Mouse (Mus musculus): Measurements from ENCODE around the gene Stfa3. TPM values are rescaled to one million over a fixed set of nuclear protein-coding genes. Genes with fewer than 3 reads are reported as not detected.
A peak's percentile ranks its signal among the peaks of the same experiment; 100 is the strongest.

Gene Stfa3
- polyA plus RNA-seq (2012; rRNA removed) (29.5 and 36.7 TPM in 2 replicates), polyA plus RNA-seq (2014; fragmentation: Nextera tagmentation; extraction: Ambion mirVana) (27.1 and 37.9 TPM in 2 replicates)

- 46% methylated on average over 4 of the region's 4 CpGs for WGBS (ENCODE audit: insufficient replicate concordance)
- H3K27ac ChIP-seq = no peak within 1 kb of the TSS
- no peak within 1 kb of the TSS for H3K9ac ChIP-seq (replicated peaks)
- DNase-seq (ENCODE audit: low read depth in 3 of 3, low spot score in 3 of 3) = no peak
- no peak for TF ChIP-seq EP300 (IDR thresholded peaks at IDR 0.05; ENCODE audit: low read depth)
- TF ChIP-seq CTCF (IDR thresholded peaks at IDR 0.05; ENCODE audit: low read depth) = no peak
- ATAC-seq (ENCODE audit: insufficient read depth) = no peak
- no peak within 1 kb of the TSS for H3K4me3 ChIP-seq (ENCODE audit: insufficient read depth in 1 of 2, low read depth in 2 of 2, low read length in 2 of 2)
- no peaks in the 10 kb centered on the region for H3K27me3 ChIP-seq (ENCODE audit: control insufficient read depth, insufficient read depth, low read length)
- no peaks in the 10 kb centered on the region for H3K9me3 ChIP-seq (ENCODE audit: control insufficient read depth, low read length)
- no peak within 1 kb of the TSS for H3K4me2 ChIP-seq (ENCODE audit: low read depth)
- H3K4me1 ChIP-seq (replicated peaks; ENCODE audit: control insufficient read depth in 2 of 2, insufficient read depth in 2 of 2, low read length in 1 of 2) = no peaks in the 10 kb centered on the region
- no peaks in the 10 kb centered on the region for H3K36me3 ChIP-seq (replicated peaks; ENCODE audit: control insufficient read depth, insufficient read depth, low read depth)
Measured at GRCm38 (mm10) chr16:36455342-36455802, at the start of gene Stfa3. Gene Stfa3 (minus strand): TSS chr16:36455392.

- Histone ChIP-seq H3K9ac (replicated peaks) (no peak overlapping the region), H3K27ac (no peak overlapping the region), H3K4me3 (ENCODE audit: insufficient read depth in 1 of 2, low read depth in 2 of 2, low read length in 2 of 2) (no peak overlapping the region), H3K27me3 (ENCODE audit: control insufficient read depth, insufficient read depth, low read length) (no peaks in the 10 kb centered on the region), H3K4me2 (ENCODE audit: low read depth) (no peak overlapping the region), H3K4me1 (replicated peaks; ENCODE audit: control insufficient read depth in 2 of 2, insufficient read depth in 2 of 2, low read length in 1 of 2) (no peaks in the 10 kb centered on the region), H3K9me3 (ENCODE audit: control insufficient read depth, low read length) (no peaks in the 10 kb centered on the region), H3K36me3 (replicated peaks; ENCODE audit: control insufficient read depth, insufficient read depth, low read depth) (no peaks in the 10 kb centered on the region)
- WGBS (ENCODE audit: insufficient replicate concordance) = 25% methylated on average over 2 of the region's 2 CpGs
- TF ChIP-seq CTCF (IDR thresholded peaks at IDR 0.05; ENCODE audit: low read depth) (no peak), EP300 (IDR thresholded peaks at IDR 0.05; ENCODE audit: low read depth) (no peak)
- ATAC-seq (ENCODE audit: insufficient read depth) = no peak
- DNase-seq (ENCODE audit: low read depth in 3 of 3, low spot score in 3 of 3) = no peak
Measured at GRCm38 (mm10) chr16:36502286-36502685, 47.1 kb upstream of the Stfa3 start.

GRCm38 (mm10) chr16:36492420-36492819 lies 37.2 kb upstream of the Stfa3 start:
- H3K4me3 ChIP-seq (ENCODE audit: insufficient read depth in 1 of 2, low read depth in 2 of 2, low read length in 2 of 2) = no peak overlapping the region
- no peak for TF ChIP-seq CTCF (IDR thresholded peaks at IDR 0.05; ENCODE audit: low read depth)
- no peak for TF ChIP-seq EP300 (IDR thresholded peaks at IDR 0.05; ENCODE audit: low read depth)
- 61% methylated on average over 1 of the region's 1 CpGs for WGBS (ENCODE audit: insufficient replicate concordance)
- no peak for ATAC-seq (ENCODE audit: insufficient read depth)
- H3K27me3 ChIP-seq (ENCODE audit: control insufficient read depth, insufficient read depth, low read length) = no peaks in the 10 kb centered on the region
- DNase-seq (ENCODE audit: low read depth in 3 of 3, low spot score in 3 of 3) = no peak
- H3K9me3 ChIP-seq (ENCODE audit: control insufficient read depth, low read length) = no peaks in the 10 kb centered on the region
- no peaks in the 10 kb centered on the region for H3K4me1 ChIP-seq (replicated peaks; ENCODE audit: control insufficient read depth in 2 of 2, insufficient read depth in 2 of 2, low read length in 1 of 2)
- no peak overlapping the region for H3K27ac ChIP-seq
- no peak overlapping the region for H3K4me2 ChIP-seq (ENCODE audit: low read depth)
- H3K36me3 ChIP-seq (replicated peaks; ENCODE audit: control insufficient read depth, insufficient read depth, low read depth) = no peaks in the 10 kb centered on the region
- no peak overlapping the region for H3K9ac ChIP-seq (replicated peaks)

- 15% methylated on average over 9 of the region's 9 CpGs for WGBS (ENCODE audit: insufficient replicate concordance)
- TF ChIP-seq CTCF (IDR thresholded peaks at IDR 0.05; ENCODE audit: low read depth) = no peak
- no peak for TF ChIP-seq EP300 (IDR thresholded peaks at IDR 0.05; ENCODE audit: low read depth)
- Histone ChIP-seq H3K36me3 (replicated peaks; ENCODE audit: control insufficient read depth, insufficient read depth, low read depth) (no peaks in the 10 kb centered on the region), H3K4me2 (ENCODE audit: low read depth) (no peak overlapping the region), H3K9me3 (ENCODE audit: control insufficient read depth, low read length) (no peaks in the 10 kb centered on the region), H3K4me1 (replicated peaks; ENCODE audit: control insufficient read depth in 2 of 2, insufficient read depth in 2 of 2, low read length in 1 of 2) (no peaks in the 10 kb centered on the region), H3K9ac (replicated peaks) (no peak overlapping the region), H3K27me3 (ENCODE audit: control insufficient read depth, insufficient read depth, low read length) (no peaks in the 10 kb centered on the region), H3K4me3 (ENCODE audit: insufficient read depth in 1 of 2, low read depth in 2 of 2, low read length in 2 of 2) (no peak overlapping the region), H3K27ac (no peak overlapping the region)
- peak in 2 of 3 experiments; percentile 26 to 31 for DNase-seq (ENCODE audit: low read depth in 3 of 3, low spot score in 3 of 3)
- ATAC-seq (ENCODE audit: insufficient read depth) = no peak
Measured at GRCm38 (mm10) chr16:36476866-36477265, 21.7 kb upstream of the Stfa3 start.

- ATAC-seq (ENCODE audit: insufficient read depth) (no peak), DNase-seq (ENCODE audit: low read depth in 3 of 3, low spot score in 3 of 3) (no peak)
- no peak for TF ChIP-seq EP300 (IDR thresholded peaks at IDR 0.05; ENCODE audit: low read depth)
- no peak for TF ChIP-seq CTCF (IDR thresholded peaks at IDR 0.05; ENCODE audit: low read depth)
- no peaks in the 10 kb centered on the region for H3K36me3 ChIP-seq (replicated peaks; ENCODE audit: control insufficient read depth, insufficient read depth, low read depth)
- no peak overlapping the region for H3K9ac ChIP-seq (replicated peaks)
- 66% methylated on average over 3 of the region's 3 CpGs for WGBS (ENCODE audit: insufficient replicate concordance)
- H3K4me1 ChIP-seq (replicated peaks; ENCODE audit: control insufficient read depth in 2 of 2, insufficient read depth in 2 of 2, low read length in 1 of 2) = no peaks in the 10 kb centered on the region
- no peaks in the 10 kb centered on the region for H3K27me3 ChIP-seq (ENCODE audit: control insufficient read depth, insufficient read depth, low read length)
- H3K4me2 ChIP-seq (ENCODE audit: low read depth) = no peak overlapping the region
- no peak overlapping the region for H3K4me3 ChIP-seq (ENCODE audit: insufficient read depth in 1 of 2, low read depth in 2 of 2, low read length in 2 of 2)
- no peaks in the 10 kb centered on the region for H3K9me3 ChIP-seq (ENCODE audit: control insufficient read depth, low read length)
- H3K27ac ChIP-seq = no peak overlapping the region
Measured at GRCm38 (mm10) chr16:36475530-36475929, 20.3 kb upstream of the Stfa3 start.
